Mouse (Mus musculus) cerebellum, adult 18-20 months (tissue): Measurements from ENCODE around the gene Abat.

Experiments
- DNase-seq, 2 experiments: peaks; one replicate each; pipeline ENCODE4 v3.0.0; 2021

Abat gene

DNA sequence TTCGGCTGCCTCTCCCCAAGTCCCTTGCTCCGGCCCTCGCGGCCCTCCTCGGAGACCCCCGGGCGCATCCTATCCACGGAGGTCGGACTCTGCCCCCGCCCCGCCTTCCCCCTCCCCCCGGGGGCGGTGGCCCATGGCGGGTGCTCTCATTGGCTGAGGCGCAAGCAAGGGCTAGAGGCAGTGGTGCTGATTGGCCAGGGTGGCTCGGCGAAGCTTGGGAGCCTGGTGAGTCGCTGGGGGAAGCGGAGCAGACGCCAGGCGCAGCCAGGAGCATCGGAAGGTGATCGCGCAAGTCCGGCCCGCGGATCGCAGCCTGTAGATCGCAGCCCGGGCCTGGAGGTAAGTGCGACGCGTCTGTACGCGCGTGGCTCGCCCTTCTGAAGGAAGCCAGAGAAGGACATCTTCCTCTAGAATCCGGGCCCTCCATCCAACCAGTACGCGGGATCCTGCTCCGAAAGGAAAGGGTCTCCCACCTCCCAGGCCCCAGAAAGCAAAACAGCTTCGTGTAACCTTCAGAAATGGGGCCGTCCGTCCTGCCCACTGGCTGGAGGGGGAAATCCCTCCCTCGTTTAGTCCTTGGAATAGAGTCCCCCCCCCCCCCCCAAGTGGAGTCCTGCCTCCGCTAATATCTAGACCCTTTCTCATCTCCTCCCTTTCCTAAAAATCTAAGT lies at the start of gene Abat:
TSS of gene Abat (plus strand) at position 194 of the 671 bp plus-strand sequence.
- DNase-seq = peak; percentile 93 to 96

DNA sequence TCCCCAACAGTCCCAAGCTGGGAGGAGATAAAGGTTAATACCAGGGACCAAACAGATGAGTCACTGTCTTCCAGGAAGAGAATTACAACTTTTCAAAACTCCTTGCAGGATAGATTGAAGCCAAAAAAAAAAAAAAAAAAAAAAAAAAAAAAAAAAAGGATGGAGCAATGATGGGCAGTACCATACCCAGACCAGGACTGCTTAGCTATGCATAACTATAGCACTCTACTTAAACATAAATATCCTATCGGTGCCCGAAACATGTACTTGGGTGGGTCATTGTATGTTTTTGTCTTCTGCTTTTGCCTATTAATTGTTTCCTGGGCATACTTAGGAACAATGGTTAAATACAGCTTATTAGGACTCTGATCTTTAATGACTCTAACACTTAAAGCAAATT lies 43.1 kb upstream of the Abat start:
- DNase-seq = no peak

DNA sequence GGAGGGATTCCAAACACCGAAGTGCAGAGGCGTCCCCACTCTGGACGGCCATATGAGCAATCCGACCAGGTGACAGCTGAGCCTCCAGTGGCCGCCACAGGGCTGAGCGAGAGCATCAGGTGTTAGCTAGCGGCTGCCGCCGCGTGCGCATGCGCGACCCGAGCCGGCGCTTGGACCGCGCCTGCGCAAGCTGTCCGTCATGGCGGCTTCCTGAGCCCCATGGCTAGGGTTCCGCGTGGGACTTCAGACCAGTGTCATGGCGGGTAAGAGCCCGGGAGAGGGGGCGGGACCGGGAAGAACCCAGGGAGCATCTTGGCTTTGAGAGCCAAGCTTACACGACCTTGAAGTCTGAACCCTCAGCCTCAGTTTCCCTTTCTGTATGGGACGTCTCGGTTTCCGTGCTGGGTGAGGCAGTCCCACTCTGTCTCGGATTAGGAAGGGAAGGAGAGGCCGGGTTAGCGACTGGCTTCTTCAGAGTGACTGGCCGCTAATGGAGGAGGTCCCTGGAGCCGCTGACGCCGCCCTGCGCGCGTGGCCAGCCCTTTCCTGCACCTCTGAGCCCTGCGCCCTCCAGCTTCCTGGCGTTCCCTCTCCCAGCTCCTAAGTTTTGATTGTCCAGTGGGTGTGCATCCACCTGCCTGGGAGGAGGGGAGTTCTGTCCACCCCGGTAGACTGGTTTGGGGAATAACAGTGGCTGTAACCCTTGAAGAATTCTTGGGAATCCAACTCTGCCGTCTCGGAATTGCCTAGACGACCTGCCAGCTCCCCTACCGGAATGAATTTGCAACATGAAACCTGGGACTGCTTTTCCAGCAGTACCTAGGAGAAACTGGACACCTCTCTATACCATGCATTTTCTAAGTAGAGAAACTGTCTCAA lies 42.4 kb upstream of the Abat start, which contains the start of gene Mettl22:
TSS of gene Mettl22 (plus strand) at position 186 of the 879 bp plus-strand sequence.
- peak; percentile 89 to 94 for DNase-seq

DNA sequence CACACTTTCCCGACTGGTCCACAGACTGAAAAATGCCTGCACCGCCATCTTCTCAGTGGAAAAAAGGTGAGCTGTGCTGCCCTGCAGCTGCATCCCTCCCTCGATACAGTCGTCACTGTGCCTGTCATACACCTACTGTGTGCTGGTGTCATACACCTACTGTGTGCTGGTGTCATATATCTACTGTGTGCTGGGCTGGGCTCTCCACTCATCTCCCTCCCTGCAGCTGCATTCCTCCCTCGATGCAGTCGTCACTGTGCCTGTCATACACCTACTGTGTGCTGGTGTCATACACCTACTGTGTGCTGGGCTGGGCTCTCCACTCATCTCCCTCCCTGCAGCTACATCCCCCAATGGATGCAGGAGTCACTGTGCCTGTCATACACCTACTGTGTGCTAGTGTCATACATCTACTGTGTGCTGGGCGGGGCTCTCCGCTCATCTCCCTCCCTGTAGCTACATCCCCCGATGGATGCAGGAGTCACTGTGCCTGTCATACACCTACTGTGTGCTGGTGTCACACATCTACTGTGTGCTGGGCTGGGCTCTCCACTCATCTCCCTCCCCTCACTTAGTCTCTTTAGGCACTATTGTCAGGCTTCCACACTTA lies 25.7 kb upstream of the Abat start:
- no peak for DNase-seq

DNA sequence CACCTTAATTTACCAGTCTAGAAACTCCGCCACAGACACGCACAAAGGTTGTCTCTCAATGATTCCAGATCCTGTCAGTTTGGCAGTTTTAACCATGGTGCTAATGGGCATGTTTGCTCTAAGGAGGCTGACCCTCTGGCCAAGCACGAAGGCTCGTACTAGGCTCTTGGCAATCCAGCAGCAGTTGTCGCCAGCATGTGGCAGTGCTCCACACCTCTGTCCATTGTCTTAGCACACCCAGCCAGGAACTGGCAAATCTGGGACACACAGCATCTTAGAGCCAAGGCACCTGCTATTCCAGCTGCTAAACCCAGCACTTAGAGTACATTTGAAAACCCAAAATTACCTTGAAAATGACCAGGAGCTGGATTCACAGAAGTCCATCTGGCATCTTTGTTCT lies 23.9 kb upstream of the Abat start:
- DNase-seq = no peak

DNA sequence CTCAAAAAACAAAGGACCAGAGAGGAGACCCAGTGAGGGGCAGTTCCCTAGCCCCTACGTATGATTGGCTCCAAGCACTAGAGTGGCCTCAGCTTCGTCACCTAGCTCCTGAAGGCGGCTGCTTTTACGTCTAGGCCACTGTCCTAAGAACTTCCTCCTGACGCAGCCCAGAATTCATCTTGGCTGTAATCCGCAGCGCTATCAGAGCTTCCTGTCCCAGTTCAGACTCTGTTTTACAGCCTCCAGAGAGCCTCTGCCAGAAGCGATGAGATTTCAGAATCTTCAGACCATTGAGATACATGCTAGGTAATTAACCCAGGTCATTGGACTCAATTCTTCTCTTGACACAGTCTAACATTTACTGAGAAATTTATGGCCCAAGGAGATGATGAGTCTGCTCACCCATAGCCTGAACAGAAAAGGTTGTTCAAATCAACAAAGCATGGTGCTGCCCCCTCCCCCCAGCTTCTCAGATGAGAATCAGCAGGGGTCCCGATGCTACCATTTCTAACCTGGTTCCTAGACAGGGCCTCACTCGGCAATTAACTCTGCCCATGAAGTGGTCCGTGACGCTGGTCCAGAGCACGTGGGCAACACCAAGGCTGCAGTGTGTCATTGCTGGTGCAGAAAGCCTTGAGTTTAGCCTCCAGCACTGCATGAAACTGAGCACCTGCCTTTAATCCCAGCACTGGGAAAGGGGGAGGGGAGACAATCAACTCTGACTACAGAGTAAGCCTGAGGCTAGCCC lies 21.3 kb upstream of the Abat start:
- DNase-seq = no peak

DNA sequence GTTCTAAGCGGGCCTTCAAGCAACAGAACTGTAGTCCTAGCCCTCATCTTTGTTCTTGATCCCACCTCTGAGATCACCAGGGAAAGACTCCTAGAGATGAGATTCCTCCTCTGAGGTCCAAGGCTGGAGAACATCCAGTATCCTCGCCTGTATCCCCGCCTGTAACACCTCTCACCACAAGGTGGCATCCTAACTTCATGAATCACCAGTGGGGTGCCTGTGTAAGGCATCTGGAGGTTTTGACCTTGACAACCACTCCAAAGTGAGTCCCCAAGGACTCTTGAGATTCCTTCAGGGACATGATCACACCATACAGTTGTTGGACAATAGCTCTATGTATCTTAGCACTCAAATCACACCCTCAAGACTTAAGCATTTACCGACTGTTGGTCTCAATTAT lies 19.0 kb upstream of the Abat start:
- DNase-seq = peak; percentile 63 to 70

DNA sequence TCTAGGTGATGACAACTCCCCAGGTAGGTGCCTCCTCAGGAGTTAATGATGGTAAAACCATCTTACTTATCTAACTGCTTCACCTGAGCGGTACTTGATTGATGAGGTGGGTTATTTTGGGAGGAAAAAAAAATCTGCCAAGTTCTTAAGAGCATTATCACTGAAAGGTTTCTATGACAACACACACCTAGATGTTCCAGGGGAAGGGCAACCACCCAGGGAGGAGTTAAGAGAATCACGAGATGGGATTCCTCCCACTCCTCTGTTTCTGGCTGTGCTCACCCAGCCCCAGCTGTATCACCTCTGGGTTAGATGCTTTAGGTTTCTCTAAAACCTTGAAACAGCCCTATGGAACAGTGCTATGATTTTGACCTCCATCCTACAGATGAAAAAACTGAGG lies 16.3 kb upstream of the Abat start:
- no peak for DNase-seq

DNA sequence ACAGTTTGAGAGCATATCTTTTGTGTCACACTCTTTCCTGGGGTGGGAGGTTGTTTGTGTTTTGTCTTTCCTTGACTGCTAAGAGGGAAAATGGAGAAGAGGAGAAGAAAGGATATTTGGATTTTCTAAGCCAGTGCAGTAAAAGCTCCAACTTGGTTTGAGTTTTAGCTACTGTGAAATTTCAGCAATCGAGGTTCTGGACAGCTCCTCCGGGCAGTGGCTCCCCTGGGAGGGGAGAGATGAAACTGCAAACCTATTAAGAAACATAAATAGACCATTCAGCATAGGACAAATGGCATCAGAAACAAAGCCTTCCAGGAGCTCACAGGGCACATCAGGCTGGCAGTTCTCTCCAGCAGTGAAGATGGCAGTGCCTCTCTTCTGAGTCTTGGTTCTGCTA lies 9.0 kb upstream of the Abat start:
- no peak for DNase-seq

DNA sequence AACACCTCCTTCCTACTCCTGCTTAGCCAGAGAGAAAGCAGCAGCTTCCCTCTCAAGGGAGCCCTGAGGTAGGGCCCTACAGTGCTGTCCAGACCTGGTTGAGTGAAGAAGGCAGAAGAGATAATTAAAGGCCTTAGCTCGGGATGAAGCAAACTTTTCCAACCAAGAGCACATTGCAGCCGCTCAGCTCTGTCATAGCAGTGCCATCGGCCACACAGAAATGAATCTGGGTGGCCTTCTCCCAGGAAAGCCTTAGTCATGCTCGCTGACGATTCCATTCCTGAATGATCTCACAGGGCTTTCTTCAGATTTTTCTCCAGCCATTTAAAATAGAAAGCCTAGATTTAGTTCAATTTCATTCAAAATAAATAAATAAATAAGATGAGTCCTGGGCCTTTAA lies 3.3 kb upstream of the Abat start:
- DNase-seq = no peak

DNA sequence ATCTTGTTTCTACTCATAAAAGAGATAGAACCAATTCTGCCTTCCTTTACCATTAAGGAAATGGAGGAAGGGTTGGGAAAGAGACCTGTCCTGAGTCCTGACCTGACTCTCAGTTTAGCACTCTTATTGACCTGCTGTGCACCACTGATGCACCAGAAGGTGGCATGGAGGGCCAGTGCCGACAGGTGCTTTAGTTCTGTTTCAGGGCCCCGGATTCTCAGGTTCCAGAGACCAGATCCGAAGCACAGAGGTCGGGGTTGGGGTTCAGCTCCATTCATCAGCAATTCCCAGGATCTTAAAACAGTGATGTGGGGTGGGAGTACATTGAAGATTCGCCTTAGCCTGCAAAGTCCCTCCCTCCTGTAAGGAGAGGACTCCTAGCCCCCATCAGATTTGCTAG lies 399 bp upstream of the Abat start:
- no peak for DNase-seq

DNA sequence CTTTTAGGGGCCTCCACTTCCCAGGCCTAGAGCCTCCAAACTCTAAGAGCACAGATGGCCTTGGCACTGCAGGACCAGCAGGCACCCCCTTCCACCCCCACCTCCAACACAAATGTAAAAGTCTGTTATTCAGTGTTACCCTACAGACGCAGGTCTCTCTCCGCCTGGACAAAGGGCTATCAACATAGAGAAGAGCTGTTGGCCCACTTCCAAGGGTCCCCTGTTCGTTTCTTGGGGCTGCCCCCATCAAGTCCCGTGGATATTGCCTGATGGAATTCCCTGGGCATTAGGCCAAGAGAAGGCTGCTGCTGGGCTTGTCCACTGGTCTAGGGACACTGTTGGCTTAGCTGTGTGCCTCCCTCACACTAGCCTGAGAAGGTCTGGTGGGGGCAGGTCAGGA lies 951 bp downstream of the Abat start:
- peak; percentile 44 to 48 for DNase-seq

DNA sequence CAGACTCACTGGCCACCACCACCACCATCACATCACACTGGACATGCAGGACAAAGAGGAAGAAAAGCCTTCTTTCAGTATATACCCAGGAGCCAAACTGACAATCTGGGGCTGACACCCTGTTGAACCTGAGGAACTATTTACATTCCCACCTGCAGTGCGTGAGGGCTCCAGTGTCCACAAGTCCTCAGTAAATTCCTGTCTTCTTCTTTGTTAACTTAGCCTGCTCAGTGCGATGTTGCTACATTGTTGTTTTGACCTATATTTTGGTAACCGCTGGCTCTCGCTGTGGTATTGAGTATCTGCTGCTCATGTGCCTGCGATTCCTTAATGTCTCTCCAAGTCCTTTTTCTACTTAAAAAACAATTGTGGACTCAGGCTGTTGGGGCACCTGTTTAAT lies 7.3 kb downstream of the Abat start:
- DNase-seq = no peak

DNA sequence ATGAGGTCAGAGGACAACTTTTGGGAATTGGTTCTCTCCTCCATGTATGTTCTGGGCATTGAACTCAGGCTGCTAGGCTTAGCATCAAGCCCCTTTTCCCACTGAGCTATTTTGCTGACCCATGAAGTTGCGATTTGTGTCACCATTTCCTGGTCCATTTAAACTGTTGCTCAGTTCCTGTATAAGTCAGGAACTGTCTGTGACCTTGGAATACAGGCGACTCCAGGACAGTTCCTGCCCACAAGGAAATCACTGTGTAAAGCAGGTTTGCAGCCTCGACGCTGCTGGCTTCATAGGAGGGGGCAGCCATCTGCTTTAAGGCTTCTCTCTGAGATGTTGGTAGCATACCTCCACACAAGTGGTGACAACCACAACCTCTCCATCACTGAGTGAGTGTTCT lies 8.1 kb downstream of the Abat start:
- DNase-seq = no peak

DNA sequence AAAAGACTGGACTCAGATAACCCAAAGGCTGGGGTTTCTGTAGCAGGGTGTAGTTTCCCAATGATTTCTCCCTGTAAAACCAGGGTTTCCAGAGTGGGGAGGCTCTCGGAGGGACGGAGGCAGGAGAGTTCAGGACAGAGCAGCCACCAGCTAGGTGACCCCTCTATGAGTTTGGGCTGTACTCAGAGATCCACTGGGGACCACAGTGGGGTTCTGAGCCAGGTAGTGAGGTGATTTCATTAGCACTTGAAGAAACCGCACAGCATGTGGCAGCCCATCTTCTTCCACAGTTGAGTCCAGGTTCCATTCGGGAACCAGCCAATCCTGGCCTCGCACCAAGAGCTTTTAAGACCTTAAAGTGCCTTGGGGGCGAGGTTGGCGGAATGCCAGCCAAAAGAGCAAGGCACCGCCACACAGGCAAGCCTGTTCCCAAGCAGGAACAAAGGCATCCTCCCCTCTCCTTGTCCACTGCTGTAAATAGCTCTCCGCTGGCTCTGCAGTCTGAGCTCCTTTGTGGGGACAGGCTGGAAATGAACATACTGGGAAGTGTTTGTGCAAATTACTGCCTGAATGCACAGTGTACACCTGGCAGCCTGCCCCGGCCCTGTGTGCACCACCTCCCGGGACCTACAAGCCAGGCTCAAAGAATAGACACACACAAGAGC lies 10.4 kb downstream of the Abat start:
- peak; percentile 51 to 61 for DNase-seq

DNA sequence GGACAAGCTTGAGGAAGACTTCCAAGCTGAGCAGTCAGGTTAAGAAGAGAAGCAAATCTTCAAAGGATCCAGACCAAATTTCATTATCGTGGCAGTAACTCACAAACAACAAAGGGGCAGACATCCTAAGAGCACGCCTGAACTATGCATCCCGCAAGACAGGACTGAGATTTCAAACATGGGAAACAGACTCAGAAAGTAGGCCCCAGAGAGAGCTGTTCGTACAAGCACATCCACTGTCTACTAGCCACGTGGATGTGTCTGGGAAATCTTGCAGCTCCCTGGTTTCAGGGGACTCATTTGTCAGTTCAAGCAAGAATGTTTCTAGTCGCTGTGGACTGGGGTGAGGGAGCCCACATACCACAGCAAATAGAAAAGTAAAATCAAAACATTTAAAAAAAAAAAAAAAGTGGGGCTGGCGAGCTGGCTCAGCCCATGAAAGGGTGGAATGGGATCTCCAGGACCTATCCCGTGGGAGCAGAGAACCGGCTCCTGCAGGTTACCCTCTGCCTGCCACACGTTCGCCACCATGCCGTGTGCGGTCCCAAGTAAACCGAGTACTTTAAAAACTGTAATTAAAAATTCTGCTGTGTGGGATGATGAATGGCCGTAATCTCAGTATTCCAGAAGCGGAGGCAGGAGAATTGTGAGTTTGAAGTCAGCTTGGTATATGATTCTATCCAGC lies 11.1 kb downstream of the Abat start:
- no peak for DNase-seq

DNA sequence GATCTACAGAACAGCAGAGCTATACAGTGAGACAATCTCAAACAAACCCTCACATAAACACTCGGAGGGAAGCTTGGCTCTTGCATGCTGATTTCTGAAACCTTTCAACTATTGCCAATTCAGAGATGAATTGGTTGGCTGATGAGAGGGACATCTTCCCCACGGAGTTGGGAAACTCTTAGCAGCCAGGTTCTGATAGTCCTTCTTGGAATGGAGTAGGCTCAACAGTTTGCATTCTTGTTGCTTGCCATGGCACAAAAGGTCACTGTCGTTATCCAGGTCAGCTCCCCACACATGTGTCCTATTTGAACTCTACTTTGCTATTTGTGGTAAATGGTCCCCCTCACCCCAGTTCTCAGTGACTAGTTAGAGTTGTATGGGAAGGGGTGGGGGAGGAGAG lies 12.1 kb downstream of the Abat start:
- DNase-seq = no peak

DNA sequence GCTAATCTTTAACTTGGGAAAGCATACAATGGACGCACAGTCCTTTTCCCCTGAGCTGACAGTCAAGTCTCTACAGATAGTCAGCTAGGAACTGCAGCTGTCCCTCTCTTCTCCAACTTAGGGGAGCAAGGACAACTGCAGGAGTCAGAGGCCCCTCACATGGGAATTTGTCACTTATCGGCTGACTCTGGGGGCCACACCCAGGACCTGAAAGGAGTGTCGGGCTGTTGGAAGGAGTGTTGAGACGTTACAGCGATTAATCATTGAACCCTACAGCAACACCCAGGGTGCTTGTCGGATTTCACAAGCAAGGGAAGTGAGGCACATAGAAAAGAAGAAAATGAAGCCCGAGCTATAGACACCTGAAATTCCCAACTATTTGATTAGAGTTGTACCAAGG lies 12.6 kb downstream of the Abat start:
- DNase-seq = no peak

DNA sequence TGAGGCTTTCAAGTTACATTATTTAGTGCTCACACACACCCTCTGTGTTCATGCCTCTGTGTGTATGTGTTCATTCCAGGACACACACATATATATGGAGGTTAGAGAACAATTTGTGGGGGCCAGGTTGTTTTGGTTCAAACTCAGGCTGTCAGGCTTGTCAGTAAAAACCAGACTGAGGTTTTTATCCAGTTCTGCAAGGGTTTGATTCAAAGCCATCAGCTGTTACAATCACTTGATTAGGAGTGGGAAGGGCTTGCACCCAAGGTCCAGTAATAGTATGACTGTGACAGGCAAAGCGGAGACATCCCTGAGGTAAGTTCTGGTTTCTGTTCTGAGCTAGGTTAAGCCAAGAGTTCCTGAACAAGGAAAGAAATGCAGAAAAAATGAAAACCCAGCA lies 16.2 kb downstream of the Abat start:
- no peak for DNase-seq

DNA sequence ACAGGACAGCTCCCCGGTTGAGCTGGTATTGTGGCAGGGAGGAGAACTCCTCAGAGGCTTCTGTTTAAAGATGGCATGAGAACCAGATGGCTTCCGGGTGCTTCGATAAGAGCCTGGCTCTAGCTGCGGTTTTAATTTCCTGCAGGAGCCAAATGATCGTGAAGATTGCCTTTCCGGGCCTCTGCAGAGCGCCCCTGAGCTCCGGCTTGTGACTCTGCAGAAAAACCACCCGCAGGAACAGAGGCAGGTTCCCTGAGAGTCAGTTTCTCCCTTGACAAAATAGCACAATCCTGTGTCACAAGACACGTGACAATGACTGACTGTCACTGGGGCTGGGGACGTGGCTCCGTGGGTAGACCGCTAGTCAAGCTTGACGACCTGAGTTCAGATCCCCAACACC lies 16.8 kb downstream of the Abat start:
- DNase-seq = no peak

DNA sequence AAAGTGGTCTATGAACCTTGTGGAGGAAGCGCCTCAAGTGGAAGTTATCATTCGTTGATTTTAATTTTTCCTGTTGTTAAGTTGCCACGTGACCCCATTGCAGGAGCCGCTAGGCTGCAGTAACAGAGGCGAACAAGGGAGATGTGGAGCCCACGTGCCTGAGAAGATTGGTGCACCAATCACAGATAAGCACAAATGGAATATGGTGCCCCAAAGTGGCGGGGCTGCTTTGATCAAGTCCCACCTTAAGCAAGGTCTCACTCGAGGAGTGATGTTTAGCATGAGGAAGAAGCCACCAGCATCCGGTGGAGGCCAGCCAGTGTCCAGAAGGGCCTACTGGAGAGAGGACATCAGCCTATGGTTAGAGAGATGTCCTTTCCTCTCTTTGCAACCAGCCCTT lies 19.2 kb downstream of the Abat start:
- no peak for DNase-seq

DNA sequence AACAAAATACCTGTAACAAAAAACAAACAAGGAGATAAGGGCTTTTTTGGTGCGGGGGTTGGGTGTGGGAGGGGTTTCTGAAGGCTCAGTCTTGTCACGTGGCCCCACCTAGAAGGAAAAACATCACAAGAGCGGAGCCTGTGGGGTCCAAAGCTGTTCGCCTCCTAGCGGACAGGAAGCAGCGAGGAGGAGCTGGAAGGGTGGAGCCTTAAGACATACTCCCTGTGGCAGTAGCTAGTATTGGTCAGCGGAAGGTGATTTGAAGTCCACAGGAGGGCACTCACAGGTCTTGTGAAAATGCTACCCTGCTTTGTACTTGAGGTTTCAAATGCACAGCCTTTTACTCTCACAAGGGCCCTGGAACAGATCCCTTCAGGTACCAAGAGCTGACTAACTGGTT lies 19.7 kb downstream of the Abat start:
- no peak for DNase-seq
